ENCODE assay signal across 17 mouse cellular contexts in genomic region chr7:49415716-49416115, GRCm38 (mm10).
DNase-seq lines count a peak whose midpoint lies in the region; ATAC-seq and TF ChIP-seq lines count a peak whose summit lies in the region.
"Had no signal": no experiment of that assay in that cellular context is flagged by ENCODE, and none has a peak within 500 bp of the region (broad histone marks: within the 10 kb centered on the region; RNA-seq: fewer than 3 reads in every experiment).

No protein-coding gene starts in this region.

- H3K4me2 ChIP-seq in forebrain, embryonic 16.5 days (ENCODE audit: low read length) = no peak overlapping the region
- no peak overlapping the region for H3K4me2 ChIP-seq in forebrain, postnatal 0 days (ENCODE audit: low read depth)
- H3K4me2 ChIP-seq in hindbrain, embryonic 16.5 days (ENCODE audit: low read length) = no peak overlapping the region
- H3K4me2 ChIP-seq in myocyte (ENCODE audit: low read depth) = no peak overlapping the region
- H3K4me2 ChIP-seq: embryonic facial prominence, embryonic 13.5 days; forebrain, embryonic 12.5 days; heart, embryonic 12.5 days; intestine, embryonic 15.5 days had no signal

- H3K4me1 ChIP-seq in forebrain, embryonic 16.5 days (replicated peaks; ENCODE audit: control insufficient read depth, insufficient read depth, low read length) = peaks cover 13% of the 10 kb centered on the region
- H3K4me1 ChIP-seq in forebrain, postnatal 0 days (ENCODE audit: insufficient read depth) = 0 out of 2 replicates have a peak, but pooled peaks cover 3% of the 10 kb centered on the region
- H3K4me1 ChIP-seq in hindbrain, embryonic 16.5 days (ENCODE audit: control insufficient read depth, insufficient read depth, low read depth, low read length) = no peaks in the 10 kb centered on the region
- H3K4me1 ChIP-seq: forebrain, embryonic 12.5 days; intestine, embryonic 15.5 days had no signal

- H3K27ac ChIP-seq in forebrain, embryonic 16.5 days (ENCODE audit: low read length) = peak overlapping the region; percentile 9; the same call in 1 of the 2 replicates
- no peak overlapping the region for H3K27ac ChIP-seq in forebrain, postnatal 0 days (ENCODE audit: low read depth, low read length)
- H3K27ac ChIP-seq in layer of hippocampus, adult 2 months = peak overlapping the region; percentile 18; the same call in 1 of the 2 replicates
- no peak overlapping the region for H3K27ac ChIP-seq in hindbrain, embryonic 16.5 days (ENCODE audit: low read depth, low read length)
- H3K27ac ChIP-seq: embryonic facial prominence, embryonic 13.5 days; forebrain, embryonic 12.5 days; gastrocnemius, adult 2 months; intestine, embryonic 15.5 days had no signal

- no peak; the same call in 1 of the 2 replicates for ATAC-seq in forebrain, embryonic 16.5 days
- no peak for ATAC-seq in forebrain, postnatal 0 days
- ATAC-seq in hindbrain, embryonic 16.5 days = peak; percentile 51; the same call in 1 of the 2 replicates
- ATAC-seq: activated CD4-positive, CD25-positive, alpha-beta regulatory T cell, adult 4 months; intestine, embryonic 15.5 days; Patski had no signal

- WGBS in forebrain, embryonic 16.5 days = 85% methylated on average over 12 of the region's 12 CpGs
- WGBS in forebrain, postnatal 0 days = 84% methylated on average over 12 of the region's 12 CpGs
- 79% methylated on average over 12 of the region's 12 CpGs for WGBS in hindbrain, embryonic 16.5 days

- no peaks in the 10 kb centered on the region for H3K9me3 ChIP-seq in forebrain, embryonic 16.5 days (ENCODE audit: control insufficient read depth, low read length)
- H3K9me3 ChIP-seq in forebrain, postnatal 0 days (ENCODE audit: low read length) = no peaks in the 10 kb centered on the region
- H3K9me3 ChIP-seq in hindbrain, embryonic 16.5 days (ENCODE audit: control insufficient read depth, low read length) = no peaks in the 10 kb centered on the region
- H3K9me3 ChIP-seq: embryonic facial prominence, embryonic 13.5 days; forebrain, embryonic 12.5 days; intestine, embryonic 15.5 days had no signal

- no peak overlapping the region for H3K4me3 ChIP-seq in forebrain, embryonic 16.5 days (replicated peaks; ENCODE audit: low read length)
- no peak overlapping the region for H3K4me3 ChIP-seq in forebrain, postnatal 0 days (ENCODE audit: low read depth, low read length)
- H3K4me3 ChIP-seq in layer of hippocampus, adult 2 months = no peak overlapping the region
- H3K4me3 ChIP-seq in hindbrain, embryonic 16.5 days (ENCODE audit: low read length) = no peak overlapping the region
- no peak overlapping the region for H3K4me3 ChIP-seq in myocyte
- H3K4me3 ChIP-seq: embryonic facial prominence, embryonic 13.5 days; forebrain, embryonic 12.5 days; gastrocnemius, adult 2 months; heart, embryonic 12.5 days; intestine, embryonic 15.5 days had no signal

- no peak for TF ChIP-seq POLR2A in myocyte (IDR thresholded peaks at IDR 0.05; ENCODE audit: insufficient read length, low read depth)

- no peak overlapping the region for H3ac ChIP-seq in myocyte (ENCODE audit: control insufficient read depth, insufficient read length)

- H3K27me3 ChIP-seq in forebrain, embryonic 16.5 days (replicated peaks; ENCODE audit: control insufficient read depth, insufficient read depth, low read length) = no peaks in the 10 kb centered on the region
- H3K27me3 ChIP-seq in forebrain, postnatal 0 days (ENCODE audit: insufficient read depth, low read length) = no peaks in the 10 kb centered on the region
- no peaks in the 10 kb centered on the region for H3K27me3 ChIP-seq in hindbrain, embryonic 16.5 days (replicated peaks; ENCODE audit: control insufficient read depth, insufficient read depth, low read length)
- H3K27me3 ChIP-seq in myocyte (ENCODE audit: control insufficient read depth, insufficient read depth, insufficient read length) = no peaks in the 10 kb centered on the region
- H3K27me3 ChIP-seq: embryonic facial prominence, embryonic 13.5 days; heart, embryonic 12.5 days; intestine, embryonic 15.5 days; Patski had no signal

- H3K79me2 ChIP-seq in myocyte (ENCODE audit: control insufficient read depth, insufficient read depth) = no peaks in the 10 kb centered on the region

- DNase-seq in forebrain, postnatal 0 days = no peak
- DNase-seq in layer of hippocampus, adult 2 months (ENCODE audit: low spot score in 2 of 2) = no peak
- DNase-seq in layer of hippocampus, postnatal 10 days (ENCODE audit: low spot score in 2 of 2) = no peak
- DNase-seq: adrenal gland, postnatal 14 days; cerebellum, adult 18-20 months; cerebellum, postnatal 36 days; gastrocnemius, adult 2 months; gastrocnemius, postnatal 25 days had no signal

- TF ChIP-seq CTCF in forebrain, postnatal 0 days (IDR thresholded peaks at IDR 0.05; ENCODE audit: low read depth) = no peak
- no peak for TF ChIP-seq CTCF in layer of hippocampus, adult 2 months (conservative IDR thresholded peaks at IDR 0.05)

- no peaks in the 10 kb centered on the region for H3K36me3 ChIP-seq in forebrain, embryonic 16.5 days (ENCODE audit: control insufficient read depth, insufficient read depth)
- H3K36me3 ChIP-seq in forebrain, postnatal 0 days (ENCODE audit: insufficient read depth) = peaks cover 29% of the 10 kb centered on the region
- H3K36me3 ChIP-seq in hindbrain, embryonic 16.5 days (ENCODE audit: control insufficient read depth, insufficient read depth, low read length) = no peaks in the 10 kb centered on the region
- no peaks in the 10 kb centered on the region for H3K36me3 ChIP-seq in myocyte (ENCODE audit: control insufficient read depth, insufficient read depth)
- H3K36me3 ChIP-seq: embryonic facial prominence, embryonic 13.5 days; forebrain, embryonic 12.5 days had no signal

- H3K9ac ChIP-seq in forebrain, embryonic 16.5 days (replicated peaks; ENCODE audit: low read depth, low read length) = no peak overlapping the region
- H3K9ac ChIP-seq in forebrain, postnatal 0 days = no peak overlapping the region
- no peak overlapping the region for H3K9ac ChIP-seq in hindbrain, embryonic 16.5 days (ENCODE audit: low read depth, low read length)
- H3K9ac ChIP-seq: embryonic facial prominence, embryonic 13.5 days; forebrain, embryonic 12.5 days; heart, embryonic 12.5 days; intestine, embryonic 15.5 days had no signal

TF ChIP-seq in myocyte, 11 proteins besides CTCF, POLR2A, EP300 and RAD21:
- TF ChIP-seq MYOG (IDR thresholded peaks at IDR 0.05; ENCODE audit: control insufficient read depth in 1 of 3, insufficient read depth in 1 of 3, insufficient read length in 2 of 3, low read depth in 2 of 3) (peak in 2 of 3 experiments; percentile 18 to 48), TCF12 (IDR thresholded peaks at IDR 0.05; ENCODE audit: insufficient read depth, poor library complexity, severe bottlenecking) (no peak), MYOD1 (IDR thresholded peaks at IDR 0.05; ENCODE audit: control insufficient read depth in 1 of 3, insufficient read length in 2 of 3, low read depth in 2 of 3) (peak in 2 of 3 experiments; percentile 23 to 47)
TF ChIP-seq in myocyte: peak in this region for 2.

Comparison
In these comparisons a context has a peak if more than half of its experiments do, and no peak if none do; other contexts are left out.
1. H3K27ac ChIP-seq: peak in forebrain, embryonic 16.5 days (single experiment) and layer of hippocampus, adult 2 months (single experiment); none in forebrain, postnatal 0 days (single experiment) and hindbrain, embryonic 16.5 days (single experiment).